Mouse (Mus musculus) stomach, postnatal 0 days (tissue): ENCODE measurements around the gene Tcf7. TPM values are rescaled to one million over a fixed set of nuclear protein-coding genes. Genes with fewer than 3 reads are reported as not detected.
A peak's percentile ranks its signal among the peaks of the same experiment; 100 is the strongest.

Experiments used
- ATAC-seq: fragments of 200-750 bp; cut with Nextera tagmentation; 2 replicates; pipeline ENCODE4 v1.8.0; 2017; ENCODE audit not compliant: low FRiP score, low TSS enrichment
- DNase-seq: peaks from one replicate; pipeline ENCODE4 v3.0.0-alpha.2; 2016; ENCODE audit warnings: low spot score
- H3K27ac ChIP-seq: fragments of 300-500 bp; sonication (generic); replicated peaks from 2 replicates; pipeline ENCODE4 v1.5.1; 2014; ENCODE audit warnings: mild to moderate bottlenecking, control low read depth
- H3K27me3 ChIP-seq: fragments of 300-500 bp; sonication (generic); 2 replicates; pipeline ENCODE4 v1.6.1; 2014; ENCODE audit warnings: low read length; ENCODE audit not compliant: control insufficient read depth, insufficient read depth
- H3K36me3 ChIP-seq: fragments of 300-500 bp; sonication (generic); 2 replicates; pipeline ENCODE4 v1.6.1; 2014; ENCODE audit warnings: low read length, mixed read lengths; ENCODE audit not compliant: control insufficient read depth, insufficient read depth
- H3K4me1 ChIP-seq: fragments of 300-500 bp; sonication (generic); replicated peaks from 2 replicates; pipeline ENCODE4 v1.6.1; 2014; ENCODE audit warnings: antibody characterized with exemption; ENCODE audit not compliant: control insufficient read depth, insufficient read depth
- H3K4me2 ChIP-seq: fragments of 300-500 bp; sonication (generic); replicated peaks from 2 replicates; pipeline ENCODE4 v1.6.1; 2014; ENCODE audit warnings: low read depth, mild to moderate bottlenecking, control low read depth, moderate library complexity
- H3K4me3 ChIP-seq: fragments of 300-500 bp; sonication (generic); 2 replicates; pipeline ENCODE4 v1.5.1; 2014; ENCODE audit warnings: low read depth, low read length, control low read depth
- H3K9ac ChIP-seq: fragments of 300-500 bp; sonication (generic); 2 replicates; pipeline ENCODE4 v1.6.1; 2014; ENCODE audit warnings: mild to moderate bottlenecking, low read length, control low read depth, mixed read lengths
- H3K9me3 ChIP-seq: fragments of 300-500 bp; sonication (generic); 2 replicates; pipeline ENCODE4 v1.6.1; 2016; ENCODE audit warnings: low read length; ENCODE audit not compliant: control insufficient read depth
- CTCF ChIP-seq: IDR thresholded peaks from 2 replicates; pipeline ENCODE4 v1.5.1; 2016; ENCODE audit warnings: antibody characterized with exemption, low read depth, mild to moderate bottlenecking, moderate library complexity
- EP300 ChIP-seq: optimal IDR thresholded peaks from 2 replicates; pipeline ENCODE3; 2016; ENCODE audit warnings: antibody characterized with exemption
- WGBS: fragments of 180-500 bp; shearing (Covaris S2); extraction: QIAGEN DNeasy Blood & Tissue Kit; methylation state at CpG from one replicate; pipeline ENCODE4 v1.1.7; 2014; 5-methylcytosine and 5-hydroxymethylcytosine counted together
- polyA plus RNA-seq: library from polyadenylated mRNA; unstranded; fragments of >200 nt; fragmentation: Nextera tagmentation; extraction: Ambion mirVana; gene quantifications from 2 replicates; pipeline ENCODE4 v1.2.1, GENCODE M21; 2015

Tcf7 gene
- polyA plus RNA-seq, 1 experiment from 2014 or later, result 3.6 TPM

- ATAC-seq, result no peak
- Histone ChIP-seq H3K4me3 (no peak overlapping the region), H3K27ac (no peak overlapping the region), H3K4me1 (no peaks in the 10 kb centered on the region), H3K36me3 (no peaks in the 10 kb centered on the region; the same call in 1 of the 2 replicates), H3K9me3 (no peaks in the 10 kb centered on the region), H3K4me2 (no peak overlapping the region), H3K9ac (no peak overlapping the region), H3K27me3 (no peaks in the 10 kb centered on the region)
- WGBS, result 68% methylated on average over 5 of the region's 5 CpGs
- DNase-seq, result no peak
- no peak for TF ChIP-seq CTCF
- TF ChIP-seq EP300, result no peak
These were observed 31.0 kb downstream of the Tcf7 start for GRCm38 (mm10) chr11:52251770-52252169.

GRCm38 (mm10) chr11:52249452-52249851 is 33.4 kb downstream of the Tcf7 start:
- no peak overlapping the region for H3K4me2 ChIP-seq
- H3K9me3 ChIP-seq, result no peaks in the 10 kb centered on the region
- ATAC-seq (no peak), DNase-seq (no peak)
- H3K4me3 ChIP-seq, result no peak overlapping the region
- H3K9ac ChIP-seq, result no peak overlapping the region
- TF ChIP-seq CTCF, result peak; percentile 24; the same call in 1 of the 2 replicates
- no peak for TF ChIP-seq EP300
- H3K27ac ChIP-seq, result no peak overlapping the region
- no peaks in the 10 kb centered on the region for H3K4me1 ChIP-seq
- 91% methylated on average over 2 of the region's 2 CpGs for WGBS
- H3K27me3 ChIP-seq, result no peaks in the 10 kb centered on the region
- peaks cover 4% of the 10 kb centered on the region; the same call in 1 of the 2 replicates for H3K36me3 ChIP-seq

- no peaks in the 10 kb centered on the region for H3K4me1 ChIP-seq
- 80% methylated on average over 4 of the region's 4 CpGs for WGBS
- TF ChIP-seq EP300 (no peak), CTCF (no peak)
- H3K4me3 ChIP-seq, result no peak overlapping the region
- H3K9me3 ChIP-seq, result no peaks in the 10 kb centered on the region
- H3K9ac ChIP-seq, result no peak overlapping the region
- no peak overlapping the region for H3K27ac ChIP-seq
- DNase-seq (no peak), ATAC-seq (no peak)
- H3K36me3 ChIP-seq, result peaks cover 10% of the 10 kb centered on the region; the same call in 1 of the 2 replicates
- H3K27me3 ChIP-seq, result no peaks in the 10 kb centered on the region
- no peak overlapping the region for H3K4me2 ChIP-seq
These were observed 41.8 kb downstream of the Tcf7 start for GRCm38 (mm10) chr11:52240898-52241542.

DNA sequence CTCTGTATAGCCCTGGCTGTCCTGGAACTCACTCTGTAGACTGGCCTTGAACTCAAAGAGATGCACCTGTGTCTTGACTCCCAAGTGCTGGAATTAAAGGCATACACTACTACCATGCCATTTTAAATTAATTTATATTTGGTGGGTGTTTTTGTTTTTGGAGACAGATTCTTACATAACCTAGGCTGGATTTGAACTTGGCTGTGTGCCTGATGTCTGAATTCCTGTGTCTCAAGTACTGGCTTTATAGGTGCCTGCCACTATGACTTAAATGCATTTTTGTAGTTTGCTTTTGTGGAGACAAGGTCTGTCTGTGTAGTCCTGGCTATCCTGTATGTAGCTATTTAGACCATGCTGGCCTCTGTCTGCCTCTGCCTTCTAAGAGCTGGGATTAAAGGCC is 48.3 kb downstream of the Tcf7 start:
- Histone ChIP-seq H3K4me1 (peaks cover 2% of the 10 kb centered on the region; the same call in 1 of the 2 replicates), H3K36me3 (peaks cover 2% of the 10 kb centered on the region; the same call in 1 of the 2 replicates), H3K27ac (no peak overlapping the region), H3K9me3 (no peaks in the 10 kb centered on the region), H3K9ac (no peak overlapping the region), H3K27me3 (no peaks in the 10 kb centered on the region), H3K4me3 (no peak overlapping the region), H3K4me2 (no peak overlapping the region)
- DNase-seq (no peak), ATAC-seq (no peak)
- TF ChIP-seq CTCF (no peak), EP300 (no peak)

DNA sequence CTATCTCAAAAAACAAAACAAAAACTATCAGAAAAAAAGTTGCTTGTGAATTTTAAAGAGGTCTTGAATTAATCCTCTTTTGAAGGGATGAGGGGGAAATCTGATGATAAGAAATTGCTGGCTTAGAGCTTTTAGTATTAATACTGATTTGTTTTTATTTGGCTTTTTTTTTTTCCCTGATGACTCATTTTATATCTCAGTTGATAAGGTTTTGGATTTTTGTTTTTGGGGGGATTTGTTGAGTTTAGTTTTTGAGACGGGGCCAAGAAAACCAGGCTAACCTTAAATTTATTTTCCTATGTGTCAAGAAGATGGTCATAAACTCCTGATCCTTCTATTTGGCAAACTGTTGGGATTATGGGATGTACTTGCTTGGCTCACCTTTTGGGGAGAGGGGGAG is 48.9 kb downstream of the Tcf7 start:
- 70% methylated on average over 1 of the region's 1 CpGs for WGBS
- no peaks in the 10 kb centered on the region for H3K27me3 ChIP-seq

GRCm38 (mm10) chr11:52233043-52233653 is 49.7 kb downstream of the Tcf7 start:
- H3K27ac ChIP-seq, result no peak overlapping the region
- WGBS, result 16% methylated on average over 3 of the region's 3 CpGs
- H3K9me3 ChIP-seq, result no peaks in the 10 kb centered on the region
- peak overlapping the region; percentile 61 for H3K4me3 ChIP-seq
- H3K9ac ChIP-seq, result peak overlapping the region; percentile 89
- peaks cover 2% of the 10 kb centered on the region; the same call in 1 of the 2 replicates for H3K4me1 ChIP-seq
- no peaks in the 10 kb centered on the region for H3K27me3 ChIP-seq
- DNase-seq (no peak), ATAC-seq (no peak)
- H3K36me3 ChIP-seq, result no peaks in the 10 kb centered on the region; the same call in 1 of the 2 replicates
- peak overlapping the region; percentile 63 for H3K4me2 ChIP-seq
- TF ChIP-seq EP300 (no peak), CTCF (no peak)

More for the DNA sequence above, 48.9 kb downstream of the Tcf7 start:
- H3K4me3 ChIP-seq, result no peak overlapping the region
- H3K27ac ChIP-seq, result no peak overlapping the region
- no peaks in the 10 kb centered on the region; the same call in 1 of the 2 replicates for H3K36me3 ChIP-seq
- ATAC-seq (no peak), DNase-seq (no peak)
- no peak overlapping the region for H3K9ac ChIP-seq
- peaks cover 2% of the 10 kb centered on the region; the same call in 1 of the 2 replicates for H3K4me1 ChIP-seq
- no peak overlapping the region for H3K4me2 ChIP-seq
- no peaks in the 10 kb centered on the region for H3K9me3 ChIP-seq
- TF ChIP-seq EP300, result no peak
